Mouse (Mus musculus): ENCODE results near the gene Npas2.

DNA sequence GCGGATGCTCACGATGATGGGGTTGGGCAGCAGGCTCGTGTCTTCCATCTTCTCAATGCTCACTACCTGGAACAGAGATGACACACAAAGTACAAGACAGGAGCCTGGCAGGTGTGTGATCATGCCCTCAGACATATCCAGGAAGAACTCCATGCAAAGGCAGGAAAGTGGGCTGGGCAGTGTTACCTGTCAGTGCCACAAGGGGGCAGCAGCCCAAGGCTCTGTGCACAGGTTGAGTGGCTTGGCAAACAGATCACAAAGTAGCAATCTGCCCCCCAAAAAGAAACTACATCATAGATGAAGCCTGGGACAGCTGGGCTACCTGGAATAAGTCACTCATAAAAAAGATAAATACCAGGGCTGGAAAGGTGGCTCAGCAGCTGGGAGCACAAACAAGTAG lies 198.7 kb downstream of the Npas2 start:
- TF ChIP-seq CTCF (IDR thresholded peaks at IDR 0.05; ENCODE audit: low read depth) (peak; percentile 92), EP300 (IDR thresholded peaks at IDR 0.05; ENCODE audit: low read depth) (no peak)

Data from heart, postnatal 0 days (tissue).